14 mouse cellular contexts compared by ENCODE assay signal in genomic region chr4:57634956-57635355, GRCm38 (mm10).
"Had no signal": no experiment of that assay in that cellular context is flagged by ENCODE, and none has a peak within 500 bp of the region (broad histone marks: within the 10 kb centered on the region; RNA-seq: fewer than 3 reads in every experiment).

No protein-coding gene starts in this region.

- H3K36me3 ChIP-seq: limb, embryonic 13.5 days; midbrain, embryonic 12.5 days; neural tube, embryonic 13.5 days had no signal

- DNase-seq: kidney, postnatal 10 days; kidney, postnatal 4 days; left cerebral cortex, postnatal 4 days; lung, adult 18-20 months; right cerebral cortex, adult 18-20 months; right cerebral cortex, postnatal 25 days; thymus, postnatal 4 days had no signal

- H3K27ac ChIP-seq: layer of hippocampus, adult 2 months; limb, embryonic 13.5 days; liver, embryonic 14.5 days; midbrain, embryonic 12.5 days; neural tube, embryonic 13.5 days; stomach, postnatal 0 days had no signal

- H3K27me3 ChIP-seq: limb, embryonic 13.5 days; midbrain, embryonic 12.5 days had no signal

- ATAC-seq: midbrain, embryonic 16.5 days had no signal

- H3K9ac ChIP-seq: limb, embryonic 13.5 days; liver, embryonic 14.5 days; midbrain, embryonic 12.5 days; neural tube, embryonic 13.5 days had no signal

- H3K4me3 ChIP-seq: layer of hippocampus, adult 2 months; limb, embryonic 13.5 days; midbrain, embryonic 12.5 days; neural tube, embryonic 13.5 days had no signal

- H3K9me3 ChIP-seq: limb, embryonic 13.5 days; midbrain, embryonic 12.5 days; neural tube, embryonic 13.5 days had no signal

- H3K4me2 ChIP-seq: limb, embryonic 13.5 days; midbrain, embryonic 12.5 days; neural tube, embryonic 13.5 days had no signal
